Mouse (Mus musculus): ENCODE measurements around the gene E2f8.

DNA sequence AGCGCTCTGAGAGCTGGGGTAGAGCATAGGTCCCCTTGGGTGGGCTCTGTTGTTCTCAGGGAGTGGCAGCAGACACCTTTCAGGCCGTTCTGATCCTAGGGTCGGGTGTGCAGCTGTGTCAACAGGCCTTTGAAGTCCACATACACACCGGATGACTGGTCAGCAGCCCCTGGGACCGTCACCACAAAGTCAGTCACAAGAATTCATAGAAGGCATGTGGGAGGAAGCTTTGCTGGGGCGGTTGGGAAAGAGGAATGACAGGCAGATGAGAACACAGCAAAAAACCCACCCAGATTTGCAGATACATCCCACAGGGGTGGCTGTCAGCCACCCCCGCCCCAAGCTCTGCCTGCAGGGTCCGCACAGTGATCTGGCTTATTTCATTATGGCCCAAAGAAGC lies 6.6 kb upstream of the E2f8 start:
- TF ChIP-seq CTCF (IDR thresholded peaks at IDR 0.05; ENCODE audit: control insufficient read depth, insufficient read depth, low read length) (no peak), POLR2A (IDR thresholded peaks at IDR 0.05; ENCODE audit: borderline replicate concordance, control insufficient read depth, low read depth, low read length) (no peak)

Data from bone marrow, adult 2 months (tissue).